Mouse (Mus musculus) midbrain, postnatal 0 days (tissue): ENCODE data around the gene Cotl1. TPM values are rescaled to one million over a fixed set of nuclear protein-coding genes. Genes with fewer than 3 reads are reported as not detected.

ENCODE experiments used
- ATAC-seq: fragments of 200-750 bp; cut with Nextera tagmentation; 2 replicates; pipeline ENCODE4 v1.8.0; 2017; ENCODE audit warnings: moderate number of reproducible peaks, mild to moderate bottlenecking, moderate TSS enrichment, moderate library complexity; ENCODE audit not compliant: low FRiP score
- DNase-seq: peaks from one replicate; pipeline ENCODE4 v3.0.0-alpha.2; 2015; ENCODE audit warnings: low spot score
- H3K27ac ChIP-seq: fragments of 300-500 bp; sonication (generic); 2 replicates; pipeline ENCODE4 v1.5.1; 2014; ENCODE audit warnings: low read depth, mild to moderate bottlenecking, low read length, mixed read lengths
- H3K27me3 ChIP-seq: fragments of 300-500 bp; sonication (generic); 2 replicates; pipeline ENCODE4 v1.6.1; 2014; ENCODE audit warnings: low read length, control low read depth, mixed read lengths; ENCODE audit not compliant: insufficient read depth
- H3K36me3 ChIP-seq: fragments of 300-500 bp; sonication (generic); 2 replicates; pipeline ENCODE4 v1.6.1; 2014; ENCODE audit warnings: low read length, control low read depth, mixed read lengths; ENCODE audit not compliant: insufficient read depth
- H3K4me1 ChIP-seq: fragments of 300-500 bp; sonication (generic); 2 replicates; pipeline ENCODE4 v1.6.1; 2014; ENCODE audit warnings: mild to moderate bottlenecking, control low read depth, antibody characterized with exemption, low read length, mixed read lengths; ENCODE audit not compliant: insufficient read depth
- H3K4me2 ChIP-seq: fragments of 300-500 bp; sonication (generic); 2 replicates; pipeline ENCODE4 v1.6.1; 2014; ENCODE audit warnings: low read depth, mild to moderate bottlenecking, low read length, mixed read lengths; ENCODE audit not compliant: poor library complexity, severe bottlenecking
- H3K4me3 ChIP-seq: fragments of 300-500 bp; sonication (generic); 2 replicates; pipeline ENCODE4 v1.5.1; 2014; ENCODE audit warnings: low read depth, mild to moderate bottlenecking, low read length, moderate library complexity
- H3K9ac ChIP-seq: fragments of 300-500 bp; sonication (generic); replicated peaks from 2 replicates; pipeline ENCODE4 v1.6.1; 2014; ENCODE audit warnings: mild to moderate bottlenecking, low read length, moderate library complexity, mixed read lengths; ENCODE audit not compliant: poor library complexity, severe bottlenecking
- H3K9me3 ChIP-seq: fragments of 300-500 bp; sonication (generic); 2 replicates; pipeline ENCODE4 v1.6.1; 2016; ENCODE audit warnings: low read length, control low read depth
- CTCF ChIP-seq: IDR thresholded peaks from 2 replicates; pipeline ENCODE4 v1.5.1; 2016; ENCODE audit warnings: antibody characterized with exemption, mild to moderate bottlenecking
- WGBS: fragments of 180-500 bp; shearing (Covaris S2); extraction: QIAGEN DNeasy Blood & Tissue Kit; methylation state at CpG from one replicate; pipeline ENCODE4 v1.1.7; 2014; 5-methylcytosine and 5-hydroxymethylcytosine counted together
- polyA plus RNA-seq: library from polyadenylated mRNA; unstranded; fragments of >200 nt; fragmentation: Nextera tagmentation; extraction: Ambion mirVana; gene quantifications from 2 replicates; pipeline ENCODE4 v1.2.1, GENCODE M21; 2015
- total RNA-seq: library from RNA; depleted of rRNA; stranded (reverse); fragments of >200 nt; gene quantifications from 2 replicates; pipeline ENCODE4 v1.2.3, GENCODE M21; 2014; rRNA removed

The Cotl1 gene
- total and polyA plus RNA-seq, 2 experiments from 2014 or later: 112 to 223 TPM

GRCm38 (mm10) chr8:119761692-119762091 lies 78.7 kb downstream of the Cotl1 start:
- no peak for TF ChIP-seq CTCF
- 89% methylated on average over 11 of the region's 11 CpGs for WGBS
- no peak overlapping the region for H3K27ac ChIP-seq
- H3K27me3 ChIP-seq: no peaks in the 10 kb centered on the region
- H3K9ac ChIP-seq: no peak overlapping the region
- no peak overlapping the region for H3K4me3 ChIP-seq
- no peak overlapping the region for H3K4me2 ChIP-seq
- ATAC-seq (no peak), DNase-seq (no peak)
- H3K9me3 ChIP-seq: no peaks in the 10 kb centered on the region
- peaks cover 32% of the 10 kb centered on the region for H3K36me3 ChIP-seq
- H3K4me1 ChIP-seq: no peaks in the 10 kb centered on the region; the same call in 1 of the 2 replicates

Other genes with a start within 250 kb of the Cotl1 start
- gene Taf1c, start 235.3 kb downstream of the Cotl1 start, total RNA-seq: 20.1 and 22.5 TPM in 2 replicates
- gene Taf1c, start 235.3 kb downstream of the Cotl1 start, polyA plus RNA-seq: 9.6 and 10.2 TPM in 2 replicates
- gene Adad2, start 227.8 kb downstream of the Cotl1 start, total RNA-seq: 0.33 and 1.0 TPM in 2 replicates
- 0.22 and 0.23 TPM in 2 replicates for gene Adad2, start 227.8 kb downstream of the Cotl1 start, polyA plus RNA-seq
- gene Kcng4, start 204.9 kb downstream of the Cotl1 start, total RNA-seq: 0.61 and 1.6 TPM in 2 replicates
- gene Kcng4, start 204.9 kb downstream of the Cotl1 start, polyA plus RNA-seq: 0.27 and 0.28 TPM in 2 replicates
- gene Wfdc1, start 174.2 kb downstream of the Cotl1 start, total RNA-seq: 8.5 and 13.5 TPM in 2 replicates
- gene Wfdc1, start 174.2 kb downstream of the Cotl1 start, polyA plus RNA-seq: 11.6 and 11.8 TPM in 2 replicates
- 0.28 and 0.82 TPM in 2 replicates for gene Atp2c2, start 140.5 kb downstream of the Cotl1 start, total RNA-seq
- gene Atp2c2, start 140.5 kb downstream of the Cotl1 start, polyA plus RNA-seq: 0.83 and 1.1 TPM in 2 replicates
- 18.5 and 20.4 TPM in 2 replicates for gene Tldc1, start 62.1 kb downstream of the Cotl1 start, total RNA-seq
- gene Tldc1, start 62.1 kb downstream of the Cotl1 start, polyA plus RNA-seq: 6.7 and 7.4 TPM in 2 replicates
- gene Klhl36, start 21.7 kb upstream of the Cotl1 start, total RNA-seq: 28.2 and 31.0 TPM in 2 replicates
- 19.5 and 21.0 TPM in 2 replicates for gene Klhl36, start 21.7 kb upstream of the Cotl1 start, polyA plus RNA-seq
- 88.5 and 88.8 TPM in 2 replicates for gene Usp10, start 69.8 kb upstream of the Cotl1 start, total RNA-seq
- gene Usp10, start 69.8 kb upstream of the Cotl1 start, polyA plus RNA-seq: 93.6 and 94.6 TPM in 2 replicates
- gene Gm20388, start 70.3 kb upstream of the Cotl1 start, total RNA-seq: 39.0 and 74.2 TPM in 2 replicates
- not detected in 2 replicates for gene Gm20388, start 70.3 kb upstream of the Cotl1 start, polyA plus RNA-seq
- 5.3 and 5.7 TPM in 2 replicates for gene Crispld2, start 151.9 kb upstream of the Cotl1 start, total RNA-seq
- gene Crispld2, start 151.9 kb upstream of the Cotl1 start, polyA plus RNA-seq: 4.1 and 4.7 TPM in 2 replicates